Mouse (Mus musculus) erythroblast, embryonic 14.5 days (primary cell): ENCODE data around the gene Ap1s3.

Experiments
- GATA1 ChIP-seq: IDR thresholded peaks from 2 replicates; pipeline ENCODE4 v1.6.1; 2012; ENCODE audit warnings: low read length, inconsistent platforms, mixed read lengths
- TAL1 ChIP-seq: IDR thresholded peaks from 3 replicates; pipeline ENCODE4 v1.6.1; 2012; ENCODE audit warnings: low read length, inconsistent platforms, mixed read lengths

GRCm38 (mm10) chr1:79664911-79665310 is 6.9 kb downstream of the Ap1s3 start:
- TF ChIP-seq GATA1, result no peak
- no peak for TF ChIP-seq TAL1
